Mouse (Mus musculus): ENCODE measurements around the gene Grin2c.

Grin2c gene

GRCm38 (mm10) chr11:115283486-115283765, 16.4 kb upstream of the Grin2c start:
- no peak for DNase-seq (ENCODE audit: low spot score)

DNA sequence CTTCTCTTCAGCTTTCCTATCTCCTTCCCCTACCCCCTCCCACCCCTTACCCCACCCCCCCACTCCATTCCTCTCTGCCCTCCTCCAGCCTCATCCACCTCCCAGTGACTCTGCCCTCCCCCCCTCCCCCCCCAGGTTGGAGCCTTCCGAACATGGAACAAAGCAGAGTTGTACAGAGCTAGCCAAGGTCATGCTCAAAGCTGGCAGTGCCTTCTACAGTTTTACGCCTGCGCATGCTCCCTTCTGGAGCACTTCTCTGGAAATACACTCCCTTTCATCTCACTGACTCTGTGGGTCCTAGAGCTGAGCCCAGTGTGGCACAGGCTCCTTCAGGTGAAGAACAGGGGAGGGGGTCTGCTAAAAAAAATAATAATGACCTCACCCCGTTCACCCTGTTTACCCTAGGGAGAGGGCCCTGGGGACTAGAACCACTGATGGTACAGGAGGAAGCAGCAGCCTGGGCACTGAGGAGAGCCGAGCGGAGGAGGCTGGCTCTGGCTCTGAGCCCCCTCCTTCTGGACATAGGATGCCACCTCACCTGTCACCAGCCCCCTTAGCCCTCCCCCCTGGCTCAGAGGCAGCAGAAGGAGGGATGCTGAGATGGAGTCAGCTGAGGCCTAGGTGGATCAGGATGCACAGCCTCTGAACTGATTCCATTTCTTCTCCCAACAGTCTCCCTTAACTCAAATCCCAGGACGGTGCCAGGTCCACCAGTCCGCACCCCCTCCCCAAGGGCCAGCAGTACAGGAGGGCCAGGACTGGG, 15.9 kb upstream of the Grin2c start:
- no peak for DNase-seq (ENCODE audit: low spot score)

GRCm38 (mm10) chr11:115282295-115282694, 15.3 kb upstream of the Grin2c start:
- DNase-seq (ENCODE audit: low spot score): no peak

DNA sequence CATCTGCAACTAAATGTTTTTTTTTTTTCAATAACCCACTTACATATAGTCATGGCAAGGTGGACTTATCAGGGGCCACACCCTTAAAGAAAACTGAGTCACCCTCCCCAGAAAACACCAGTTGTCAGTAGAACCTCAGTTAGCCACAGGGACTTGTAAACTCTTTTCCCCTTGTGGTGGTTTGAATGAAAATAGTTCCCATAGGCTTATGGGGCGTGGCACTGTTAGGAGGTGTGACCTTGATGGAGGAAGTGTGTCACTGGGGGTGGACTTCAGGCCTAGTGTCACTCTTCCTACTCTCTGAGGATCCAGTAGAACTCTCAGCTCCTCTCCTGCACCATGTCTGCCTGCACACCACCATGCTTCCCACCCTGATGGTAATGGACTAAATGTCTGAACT, 12.7 kb upstream of the Grin2c start:
- no peak for DNase-seq (ENCODE audit: low spot score)

DNA sequence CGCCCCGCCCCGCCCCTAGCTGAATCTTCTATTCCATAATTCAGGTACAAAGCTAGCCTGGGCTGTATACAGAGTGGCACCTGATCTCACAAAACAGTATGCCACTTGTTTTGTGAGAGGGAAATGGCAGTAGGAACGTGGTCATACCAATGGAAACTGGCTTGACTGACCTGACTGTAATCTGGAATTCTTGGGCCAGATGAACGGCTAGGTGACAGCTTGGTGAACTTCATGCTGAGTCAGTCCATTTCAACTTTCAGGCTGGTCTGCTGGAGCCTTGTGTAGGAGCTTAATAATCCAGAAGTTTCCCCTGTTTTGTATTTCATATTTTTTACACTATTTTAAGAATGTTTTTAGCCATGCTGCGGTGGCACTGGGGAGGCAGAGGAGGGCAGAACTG, 11.1 kb upstream of the Grin2c start:
- no peak for DNase-seq (ENCODE audit: low spot score)

GRCm38 (mm10) chr11:115277604-115277975, 10.5 kb upstream of the Grin2c start:
- DNase-seq (ENCODE audit: low spot score): no peak

GRCm38 (mm10) chr11:115276780-115277603, 9.9 kb upstream of the Grin2c start, which contains the start of gene Fdxr:
TSS of gene Fdxr (minus strand) at chr11:115277050.
- peak; percentile 86 for DNase-seq (ENCODE audit: low spot score)

DNA sequence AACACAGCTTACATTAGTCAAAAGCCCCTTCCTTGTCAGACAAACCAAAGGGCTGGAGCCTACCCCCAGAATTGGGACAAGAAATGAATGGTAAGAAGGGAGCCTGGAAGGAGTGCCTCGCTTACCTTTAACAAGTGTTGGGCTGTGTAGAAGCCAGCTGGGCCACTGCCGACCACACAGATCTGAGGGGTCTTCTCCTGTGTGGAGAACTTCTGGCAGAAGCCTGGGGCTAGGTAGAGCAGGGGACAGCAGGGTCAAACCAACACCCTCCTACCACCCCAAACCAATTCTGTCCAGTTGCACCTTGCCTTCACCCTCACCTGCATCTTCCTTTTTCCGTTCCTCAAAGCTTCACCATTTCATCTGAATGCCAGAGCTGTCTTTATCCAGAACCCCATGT, 8.9 kb upstream of the Grin2c start:
- DNase-seq (ENCODE audit: low spot score): no peak

- no peak for DNase-seq (ENCODE audit: low spot score)
Measured at GRCm38 (mm10) chr11:115275509-115275908, 8.5 kb upstream of the Grin2c start.

GRCm38 (mm10) chr11:115274771-115275170, 7.7 kb upstream of the Grin2c start:
- no peak for DNase-seq (ENCODE audit: low spot score)

- DNase-seq (ENCODE audit: low spot score): no peak
Measured at GRCm38 (mm10) chr11:115274178-115274577, 7.1 kb upstream of the Grin2c start.

DNA sequence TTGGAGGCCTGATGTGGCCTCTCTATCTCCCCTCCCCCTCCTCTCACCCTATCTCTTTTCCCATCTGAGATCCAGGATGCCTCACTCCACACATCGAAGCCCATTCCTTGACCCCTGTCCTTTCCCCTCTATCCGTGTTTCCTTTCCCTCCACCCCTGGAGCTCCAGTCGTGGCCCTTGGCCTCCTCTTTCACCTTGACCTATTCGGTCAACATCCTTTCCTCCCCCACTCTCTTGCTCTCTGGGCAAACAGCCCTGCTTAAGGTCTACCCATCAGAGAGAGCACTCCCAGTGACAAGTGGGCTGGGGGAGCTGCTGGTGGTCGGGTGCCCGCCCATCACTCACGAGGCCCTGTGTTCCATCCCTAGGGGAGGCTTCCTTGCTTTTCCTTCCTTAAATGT, 6.7 kb upstream of the Grin2c start:
- no peak for DNase-seq (ENCODE audit: low spot score)

DNA sequence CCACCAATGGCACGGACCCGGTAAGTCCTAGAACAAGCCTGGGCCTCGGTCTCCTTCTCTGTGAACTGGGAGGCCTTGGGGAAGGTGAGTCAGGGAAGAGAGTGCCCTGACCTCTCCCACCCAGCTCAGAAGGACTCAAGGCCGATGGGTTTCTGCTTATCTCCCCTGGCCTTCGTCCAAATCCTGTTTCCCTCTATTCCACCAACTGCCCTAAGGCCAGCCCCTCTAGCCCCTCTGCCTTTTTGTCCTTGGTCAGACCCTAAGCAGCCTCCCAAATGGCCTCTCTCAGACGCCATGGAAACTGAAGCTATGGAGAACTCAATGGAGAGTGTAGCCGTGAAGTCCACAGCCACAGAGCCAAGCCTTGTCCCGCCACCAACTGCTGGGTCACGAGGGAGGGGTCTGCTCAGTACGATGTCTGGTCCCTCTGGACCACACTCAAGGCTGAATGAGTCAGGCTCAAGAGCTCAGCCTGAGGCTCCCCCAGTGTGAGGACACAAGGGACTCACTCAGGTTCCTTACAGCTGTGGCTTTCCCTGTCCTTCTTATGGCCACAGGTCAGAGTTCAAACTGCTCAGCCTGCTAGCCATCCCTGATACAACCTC, 6.0 kb upstream of the Grin2c start:
- DNase-seq (ENCODE audit: low spot score): no peak

DNA sequence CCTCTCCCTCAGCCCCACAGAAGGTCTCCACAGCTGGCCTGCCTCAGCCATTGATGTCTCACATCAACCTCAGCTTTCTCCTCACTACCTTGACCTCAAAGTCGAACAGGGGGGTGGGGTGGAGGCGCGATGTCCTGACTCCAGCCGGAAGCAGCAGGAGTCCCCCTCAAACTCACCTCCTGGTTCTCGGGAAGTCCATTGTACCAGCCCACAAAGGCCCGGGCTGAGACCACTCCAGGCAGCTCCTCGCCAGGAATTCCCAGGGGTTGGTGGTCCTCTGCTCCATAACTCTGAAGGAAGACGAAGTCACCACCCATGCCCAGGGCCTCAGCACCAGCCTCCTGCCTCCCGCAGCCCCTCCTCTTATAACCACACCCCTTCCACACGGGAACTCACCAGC, 4.4 kb upstream of the Grin2c start:
- DNase-seq (ENCODE audit: low spot score): no peak

- DNase-seq (ENCODE audit: low spot score): no peak
Measured at GRCm38 (mm10) chr11:115271052-115271451, 4.0 kb upstream of the Grin2c start.

GRCm38 (mm10) chr11:115270148-115270861, 3.3 kb upstream of the Grin2c start:
- DNase-seq (ENCODE audit: low spot score): peak; percentile 69

DNA sequence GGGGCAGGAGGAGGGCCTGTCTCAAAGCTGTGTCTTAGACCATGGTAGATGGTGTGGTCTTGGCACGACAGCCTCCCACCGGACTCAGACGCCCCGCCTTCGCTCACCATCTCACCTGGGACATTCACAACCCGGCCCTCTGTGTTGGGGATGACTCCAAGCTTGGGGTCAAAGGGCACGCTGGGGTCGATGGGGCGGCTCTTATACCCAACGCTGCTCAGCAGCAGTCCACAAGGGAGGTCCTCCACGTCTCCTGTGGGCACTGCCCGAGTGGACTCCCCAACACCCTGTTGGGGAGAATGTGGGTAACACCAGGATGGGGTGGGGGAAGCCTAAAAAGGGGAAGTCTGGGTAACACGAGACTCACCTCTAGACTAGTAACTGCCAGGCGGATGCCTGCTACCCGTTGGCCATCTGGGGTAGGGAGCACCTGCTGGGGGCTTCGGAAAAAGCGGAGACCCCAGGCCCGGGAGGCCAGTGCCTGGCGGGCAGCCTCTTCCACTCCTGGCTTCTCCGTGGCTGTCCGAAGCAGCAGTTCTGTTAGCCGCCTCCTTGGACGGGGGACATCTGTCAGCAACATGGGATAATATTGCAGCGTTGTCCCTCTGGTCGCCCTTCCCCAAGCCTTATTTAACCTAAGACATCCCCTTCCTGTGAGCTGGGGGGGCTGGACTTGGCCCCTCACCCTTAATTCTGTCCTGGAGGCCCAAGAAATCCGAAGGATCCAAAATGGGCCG, 2.5 kb upstream of the Grin2c start:
- DNase-seq (ENCODE audit: low spot score): no peak

- DNase-seq (ENCODE audit: low spot score): no peak
Measured at GRCm38 (mm10) chr11:115267958-115268357, 915 bp upstream of the Grin2c start.

- no peak for DNase-seq (ENCODE audit: low spot score)
Measured at GRCm38 (mm10) chr11:115266400-115266778, 654 bp downstream of the Grin2c start.

- DNase-seq (ENCODE audit: low spot score): no peak
Measured at GRCm38 (mm10) chr11:115265771-115266399, 1.2 kb downstream of the Grin2c start.
